Mouse (Mus musculus) thymus, adult 2 months (tissue): Measurements from ENCODE around the gene Rufy2.

Source experiments
- CTCF ChIP-seq: fragments of 200-500 bp; IDR thresholded peaks from 2 replicates; pipeline ENCODE4 v1.5.1; 2012; ENCODE audit warnings: mild to moderate bottlenecking, control low read depth, low read length, moderate library complexity, borderline replicate concordance; ENCODE audit not compliant: control insufficient read depth, poor library complexity, insufficient read depth; ENCODE audit errors: extremely low read depth
- POLR2A ChIP-seq: fragments of 200-500 bp; IDR thresholded peaks from 2 replicates; pipeline ENCODE4 v1.6.1; 2012; ENCODE audit warnings: mild to moderate bottlenecking, low read length, control low read depth, moderate library complexity; ENCODE audit not compliant: control insufficient read depth, poor library complexity, insufficient read depth; ENCODE audit errors: extremely low read depth

DNA sequence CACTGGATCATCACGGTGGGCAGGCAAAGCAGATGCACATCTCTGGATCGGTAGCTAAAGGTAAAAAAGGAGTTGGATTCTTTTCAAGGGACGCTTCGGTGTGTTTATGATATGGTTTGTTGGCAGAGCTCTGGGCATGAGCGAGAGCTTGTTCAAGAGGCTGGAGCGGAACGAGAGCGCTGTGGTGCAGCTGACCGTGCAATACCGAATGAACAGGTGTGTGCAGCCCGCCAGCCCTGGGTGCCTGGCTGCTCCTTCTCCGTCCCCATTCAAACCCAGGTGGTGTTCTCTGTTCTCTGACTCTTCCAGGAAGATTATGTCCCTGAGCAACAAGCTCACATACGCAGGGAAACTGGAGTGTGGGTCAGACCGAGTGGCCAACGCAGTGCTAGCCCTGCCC, 13.7 kb upstream of the Rufy2 start:
- TF ChIP-seq POLR2A (no peak), CTCF (no peak)
